Mouse (Mus musculus) bone marrow, adult 2 months (tissue): ENCODE measurements around the gene Malsu1.

Source experiments
- CTCF ChIP-seq: fragments of 200-500 bp; IDR thresholded peaks from 2 replicates; pipeline ENCODE4 v1.5.1; 2011; ENCODE audit warnings: low read length, control low read depth; ENCODE audit not compliant: control insufficient read depth, insufficient read depth
- POLR2A ChIP-seq: fragments of 200-500 bp; IDR thresholded peaks from 2 replicates; pipeline ENCODE4 v1.6.1; 2011; ENCODE audit warnings: low read depth, mild to moderate bottlenecking, control low read depth, low read length, borderline replicate concordance; ENCODE audit not compliant: control insufficient read depth

- no peak for TF ChIP-seq CTCF
- no peak for TF ChIP-seq POLR2A
Measured at GRCm38 (mm10) chr6:49046502-49046901, 27.1 kb upstream of the Malsu1 start.
